Mouse (Mus musculus): ENCODE measurements at regions not wholly inside any gene's neighbourhood (a gene's known extent, or its start where the extent isn't known, plus 50 kb on each side); places are given as distances from the start of the nearest gene placed in this dataset.

DNA sequence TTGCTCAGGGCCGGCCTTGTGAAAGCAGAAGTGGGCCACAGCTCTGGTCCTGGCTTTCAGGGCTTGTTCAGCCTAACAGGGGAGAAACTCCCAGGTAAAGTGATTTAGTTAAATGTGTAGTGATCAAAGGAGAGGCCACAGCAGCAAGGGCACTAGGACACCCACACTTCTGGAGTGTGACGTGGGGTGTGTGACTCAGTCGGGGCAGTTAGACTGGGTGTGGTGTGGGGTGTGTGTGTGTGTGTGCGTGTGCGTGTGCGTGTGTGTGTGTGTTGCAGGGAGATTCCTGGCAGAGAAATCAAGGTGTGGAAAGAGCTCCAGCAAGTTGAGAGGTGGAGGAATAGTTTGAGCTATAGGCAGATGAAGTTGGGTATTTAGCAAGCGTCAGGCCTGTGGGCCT lies 72.5 kb upstream of the Tpm1 start:
- TF ChIP-seq CTCF (IDR thresholded peaks at IDR 0.05; ENCODE audit: low read depth): no peak
- no peak for TF ChIP-seq EP300 (optimal IDR thresholded peaks at IDR 0.05)

All from stomach, postnatal 0 days (tissue).